Mouse (Mus musculus) gastrocnemius, adult 2 months (tissue): ENCODE data around the gene Btbd35f19. TPM values are rescaled to one million over a fixed set of nuclear protein-coding genes. Genes with fewer than 3 reads are reported as not detected.
"Not testable (repeated sequence)": the region's sequence is repeated elsewhere in the genome, so short reads cannot be mapped to it uniquely, and the experiment has no call there.

Experiments used
- DNase-seq: peaks from one replicate; pipeline ENCODE4 v3.0.0; 2022
- H3K27ac ChIP-seq: fragments of 200-600 bp; 2 replicates; pipeline ENCODE4 v1.8.1; 2022; ENCODE audit warnings: mild to moderate bottlenecking
- H3K4me3 ChIP-seq: fragments of 200-600 bp; 2 replicates; pipeline ENCODE4 v1.8.1; 2022; ENCODE audit warnings: mild to moderate bottlenecking, moderate library complexity
- intact Hi-C: fragments of 180-260 bp; cut with DNase I; formaldehyde crosslinking; loops from one replicate; pipeline ENCODE4 v1.15.1; 2025
- long read RNA-seq, 2 experiments: library from polyadenylated mRNA; stranded (forward); transcript quantifications; one replicate each; pipeline ENCODE4 v2.0.0; 2021
- total RNA-seq, 2 experiments: library from RNA; stranded (reverse); gene quantifications; 2 replicates each; pipeline ENCODE4 v1.2.3; 2021

Gene Btbd35f19
- total RNA-seq = not detected
- long read RNA-seq, experiment 1 = 0 reads
- long read RNA-seq, experiment 2 = 0 reads

GRCm38 (mm10) chrX:31383818-31384217 is at the start of gene Btbd35f19:
TSS of gene Btbd35f19 (minus strand) at chrX:31383918.
- DNase-seq, H3K27ac ChIP-seq, H3K4me3 ChIP-seq, intact Hi-C loops: not testable (repeated sequence)

DNA sequence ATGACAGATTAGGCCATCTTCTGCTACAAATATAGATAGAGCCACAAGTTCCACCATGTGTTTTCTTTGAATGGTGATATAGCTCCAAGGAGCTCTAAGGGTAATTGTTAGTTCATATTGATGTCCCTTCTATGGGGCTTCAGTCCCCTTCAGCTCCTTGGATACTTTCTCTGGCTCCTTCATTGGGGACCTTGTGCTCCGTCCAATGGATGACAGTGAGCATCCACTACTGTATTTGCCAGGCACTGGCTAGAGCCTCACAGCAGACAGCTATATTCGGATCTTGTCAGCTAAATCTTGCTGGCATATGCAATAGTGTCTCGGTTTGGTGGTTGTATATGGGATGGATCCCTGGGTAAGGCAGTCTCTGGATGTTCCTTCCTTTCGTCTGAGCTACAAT is 41.8 kb downstream of the Btbd35f19 start:
- intact Hi-C loops, H3K27ac ChIP-seq, DNase-seq: not testable (repeated sequence)

DNA sequence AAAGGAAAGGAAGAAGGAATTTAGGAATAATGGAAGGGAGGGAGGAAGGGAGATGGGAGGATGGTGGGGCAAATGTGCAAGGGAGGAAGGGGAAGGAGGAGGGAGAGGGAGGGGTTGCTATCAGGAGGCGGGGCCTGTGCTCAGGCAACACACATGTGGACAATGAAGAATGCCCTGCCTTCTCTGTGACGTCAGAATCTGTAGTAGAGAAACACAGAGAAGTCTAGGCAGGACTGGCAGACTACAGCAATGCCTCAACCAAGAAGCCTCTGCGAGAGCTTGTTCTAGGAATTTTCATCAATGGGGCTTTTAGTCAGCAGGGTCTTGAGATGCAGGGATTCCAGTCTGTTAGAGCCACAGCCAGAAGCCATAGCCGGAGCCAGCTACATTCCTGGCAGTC is 47.6 kb downstream of the Btbd35f19 start, which contains the start of gene Btbd35f26:
Gene Btbd35f26, plus strand, starts transcription at position 301 of the 400 bp plus-strand sequence.
- intact Hi-C loops, H3K27ac ChIP-seq, DNase-seq, H3K4me3 ChIP-seq: not testable (repeated sequence)

More for the DNA sequence above, 41.8 kb downstream of the Btbd35f19 start:
- H3K4me3 ChIP-seq = not testable (repeated sequence)

Other genes starting within 250 kb of the Btbd35f19 start
- not detected for gene Spin2f, start 130.0 kb downstream of the Btbd35f19 start, total RNA-seq
- not detected for gene Btbd35f26, start 47.5 kb downstream of the Btbd35f19 start, total RNA-seq
- not detected for gene Gm21883, start 190.4 kb upstream of the Btbd35f19 start, total RNA-seq
- not detected for gene Spin2e, start 235.0 kb upstream of the Btbd35f19 start, total RNA-seq